Mouse (Mus musculus) MEL (cell line): Measurements from ENCODE around the gene Tomm34. TPM values are rescaled to one million over a fixed set of nuclear protein-coding genes. Genes with fewer than 3 reads are reported as not detected.
A peak's percentile ranks its signal among the peaks of the same experiment; 100 is the strongest.

ENCODE experiments used
- DNase-seq: peaks from one replicate; pipeline ENCODE4 v3.0.0; 2011; ENCODE audit warnings: low read depth, low spot score
- H3K27ac ChIP-seq: 2 replicates; pipeline ENCODE4 v1.5.1; 2012; ENCODE audit warnings: low read depth, mild to moderate bottlenecking, control low read depth, low read length, moderate library complexity; ENCODE audit not compliant: control insufficient read depth
- H3K27me3 ChIP-seq, 2 experiments: fragments of 150-350 bp in 1 of 2; sonication (generic) in 1 of 2; 2 replicates each; pipeline ENCODE4 v1.6.1; 2012; ENCODE audit warnings: low read length in 2 of 2, mild to moderate bottlenecking in 2 of 2, improper control_type of control experiment in 1 of 2, moderate library complexity in 1 of 2; ENCODE audit not compliant: insufficient read depth in 2 of 2, control insufficient read depth in 1 of 2
- H3K36me3 ChIP-seq, 2 experiments: 2 replicates each; pipeline ENCODE4 v1.6.1; 2012 to 2014; ENCODE audit warnings: low read length in 2 of 2, improper control_type of control experiment in 1 of 2, inconsistent platforms in 1 of 2, mild to moderate bottlenecking in 1 of 2; ENCODE audit not compliant: insufficient read depth in 2 of 2, control insufficient read depth in 1 of 2
- H3K4me1 ChIP-seq, 2 experiments: fragments of 150-350 bp in 1 of 2; sonication (generic) in 1 of 2; 2 replicates each; pipeline ENCODE4 v1.6.1; 2012; ENCODE audit warnings: low read length in 2 of 2, improper control_type of control experiment in 1 of 2, mild to moderate bottlenecking in 1 of 2; ENCODE audit not compliant: insufficient read depth in 2 of 2, control insufficient read depth in 1 of 2
- H3K4me3 ChIP-seq, 2 experiments: fragments of 150-350 bp in 1 of 2; sonication (generic) in 1 of 2; 2 replicates each; pipeline ENCODE4 v1.5.1; 2012; ENCODE audit warnings: low read depth in 2 of 2, low read length in 2 of 2, mild to moderate bottlenecking in 2 of 2, moderate library complexity in 2 of 2, control low read depth in 1 of 2, improper control_type of control experiment in 1 of 2; ENCODE audit not compliant: control insufficient read depth in 1 of 2, insufficient read depth in 1 of 2
- H3K79me2 ChIP-seq: 2 replicates; pipeline ENCODE4 v1.6.1; 2012; ENCODE audit warnings: mild to moderate bottlenecking, low read length, moderate library complexity; ENCODE audit not compliant: control insufficient read depth, poor library complexity, insufficient read depth
- H3K9ac ChIP-seq: 2 replicates; pipeline ENCODE4 v1.6.1; 2012; ENCODE audit warnings: low read depth, mild to moderate bottlenecking, control low read depth, low read length, moderate library complexity; ENCODE audit not compliant: control insufficient read depth, poor library complexity, severe bottlenecking
- H3K9me3 ChIP-seq: fragments of 150-350 bp; sonication (generic); replicated peaks from 2 replicates; pipeline ENCODE4 v1.6.1; 2012; ENCODE audit warnings: mild to moderate bottlenecking, low read length, improper control_type of control experiment, moderate library complexity; ENCODE audit not compliant: insufficient read depth
- CHD1 ChIP-seq: IDR thresholded peaks from 2 replicates; pipeline ENCODE4 v1.6.1; 2012; ENCODE audit warnings: low read depth, mild to moderate bottlenecking, inconsistent platforms, low read length, improper control_type of control experiment
- CTCF ChIP-seq, 3 experiments: IDR thresholded peaks in 2 of 3; conservative IDR thresholded peaks in 1 of 3; 2 replicates each; pipeline ENCODE4 v1.5.1; 2011 to 2012; ENCODE audit warnings: low read length in 3 of 3, low read depth in 2 of 3, mild to moderate bottlenecking in 2 of 3, improper control_type of control experiment in 1 of 3, inconsistent platforms in 1 of 3, mixed read lengths in 1 of 3, moderate library complexity in 1 of 3; ENCODE audit not compliant: control insufficient read depth in 1 of 3, insufficient read depth in 1 of 3, poor library complexity in 1 of 3, severe bottlenecking in 1 of 3
- E2F4 ChIP-seq: IDR thresholded peaks from 2 replicates; pipeline ENCODE4 v1.6.1; 2011; ENCODE audit warnings: low read depth, low read length, improper control_type of control experiment, borderline replicate concordance
- ELF1 ChIP-seq: IDR thresholded peaks from 2 replicates; pipeline ENCODE4 v1.6.1; 2014; ENCODE audit warnings: low read depth, mild to moderate bottlenecking, inconsistent platforms, low read length, improper control_type of control experiment, moderate library complexity
- EP300 ChIP-seq, 2 experiments: IDR thresholded peaks; 2 replicates each; pipeline ENCODE4 v1.6.1; 2011; ENCODE audit warnings: improper control_type of control experiment in 2 of 2, low read length in 2 of 2, low read depth in 1 of 2, mild to moderate bottlenecking in 1 of 2
- ETS1 ChIP-seq: IDR thresholded peaks from 2 replicates; pipeline ENCODE4 v1.6.1; 2012; ENCODE audit warnings: low read depth, mild to moderate bottlenecking, inconsistent platforms, low read length, improper control_type of control experiment, moderate library complexity
- GABPA ChIP-seq: IDR thresholded peaks from 2 replicates; pipeline ENCODE4 v1.6.1; 2012; ENCODE audit warnings: low read depth, mild to moderate bottlenecking, inconsistent platforms, low read length, improper control_type of control experiment, moderate library complexity
- GATA1 ChIP-seq: IDR thresholded peaks from 2 replicates; pipeline ENCODE4 v1.6.1; 2011; ENCODE audit warnings: low read depth, low read length, improper control_type of control experiment
- HCFC1 ChIP-seq: IDR thresholded peaks from 2 replicates; pipeline ENCODE4 v1.6.1; 2012; ENCODE audit warnings: low read depth, mild to moderate bottlenecking, inconsistent platforms, low read length, improper control_type of control experiment, moderate library complexity
- KAT2A ChIP-seq: conservative IDR thresholded peaks from 2 replicates; pipeline ENCODE4 v1.6.1; 2012; ENCODE audit warnings: low read depth, low read length, improper control_type of control experiment, inconsistent platforms
- MAFK ChIP-seq: IDR thresholded peaks from 2 replicates; pipeline ENCODE4 v1.6.1; 2011; ENCODE audit warnings: low read depth, mild to moderate bottlenecking, low read length, improper control_type of control experiment, borderline replicate concordance
- MAZ ChIP-seq: IDR thresholded peaks from 2 replicates; pipeline ENCODE4 v1.6.1; 2012; ENCODE audit warnings: low read depth, mild to moderate bottlenecking, inconsistent platforms, low read length, improper control_type of control experiment
- MXI1 ChIP-seq: IDR thresholded peaks from 2 replicates; pipeline ENCODE4 v1.6.1; 2011; ENCODE audit warnings: mild to moderate bottlenecking, low read depth, low read length, improper control_type of control experiment
- MYC ChIP-seq: IDR thresholded peaks from 2 replicates; pipeline ENCODE4 v1.6.1; 2011; ENCODE audit warnings: low read depth, mild to moderate bottlenecking, low read length, improper control_type of control experiment, moderate library complexity
- NELFE ChIP-seq: IDR thresholded peaks from 2 replicates; pipeline ENCODE4 v1.6.1; 2011; ENCODE audit warnings: low read depth, low read length, improper control_type of control experiment
- NRF1 ChIP-seq: IDR thresholded peaks from 2 replicates; pipeline ENCODE4 v1.6.1; 2014; ENCODE audit warnings: low read depth, mild to moderate bottlenecking, inconsistent platforms, low read length, improper control_type of control experiment, moderate library complexity; ENCODE audit not compliant: poor library complexity, insufficient read depth, severe bottlenecking
- POLR2A ChIP-seq, 2 experiments: IDR thresholded peaks; 2 replicates each; pipeline ENCODE4 v1.6.1; 2011 to 2012; ENCODE audit warnings: low read length in 2 of 2, mild to moderate bottlenecking in 2 of 2, control low read depth in 1 of 2, improper control_type of control experiment in 1 of 2, low read depth in 1 of 2, moderate library complexity in 1 of 2; ENCODE audit not compliant: control insufficient read depth in 1 of 2, insufficient read depth in 1 of 2, poor library complexity in 1 of 2
- POLR2AphosphoS2 ChIP-seq: IDR thresholded peaks from 2 replicates; pipeline ENCODE4 v1.6.1; 2011; ENCODE audit warnings: low read length, improper control_type of control experiment
- POLR2AphosphoS5 ChIP-seq: IDR thresholded peaks from 2 replicates; pipeline ENCODE4 v1.6.1; 2012; ENCODE audit warnings: low read depth, borderline replicate concordance, mild to moderate bottlenecking, inconsistent platforms, low read length, moderate library complexity, mixed read lengths
- RAD21 ChIP-seq: IDR thresholded peaks from 2 replicates; pipeline ENCODE4 v1.6.1; 2011; ENCODE audit warnings: mild to moderate bottlenecking, low read depth, low read length, improper control_type of control experiment
- RCOR1 ChIP-seq: IDR thresholded peaks from 2 replicates; pipeline ENCODE4 v1.6.1; 2012; ENCODE audit warnings: low read depth, mild to moderate bottlenecking, inconsistent platforms, low read length, improper control_type of control experiment
- SIN3A ChIP-seq: IDR thresholded peaks from 2 replicates; pipeline ENCODE4 v1.6.1; 2012; ENCODE audit warnings: low read length, improper control_type of control experiment, inconsistent platforms
- TAL1 ChIP-seq: IDR thresholded peaks from 2 replicates; pipeline ENCODE4 v1.6.1; 2012; ENCODE audit warnings: mild to moderate bottlenecking, inconsistent platforms, low read length, moderate library complexity, mixed read lengths
- TBP ChIP-seq: IDR thresholded peaks from 2 replicates; pipeline ENCODE4 v1.8.0; 2011; ENCODE audit warnings: low read depth, low read length, improper control_type of control experiment
- TCF12 ChIP-seq: IDR thresholded peaks from 2 replicates; pipeline ENCODE4 v1.6.1; 2014; ENCODE audit warnings: low read depth, mild to moderate bottlenecking, inconsistent platforms, low read length, improper control_type of control experiment, moderate library complexity
- UBTF ChIP-seq: IDR thresholded peaks from 2 replicates; pipeline ENCODE4 v1.6.1; 2012; ENCODE audit warnings: low read depth, mild to moderate bottlenecking, inconsistent platforms, low read length, improper control_type of control experiment, moderate library complexity, borderline replicate concordance; ENCODE audit not compliant: insufficient read depth
- USF1 ChIP-seq: IDR thresholded peaks from 2 replicates; pipeline ENCODE4 v1.6.1; 2014; ENCODE audit warnings: low read depth, mild to moderate bottlenecking, inconsistent platforms, low read length, improper control_type of control experiment, moderate library complexity
- ZKSCAN1 ChIP-seq: IDR thresholded peaks from 2 replicates; pipeline ENCODE4 v1.6.1; 2012; ENCODE audit warnings: low read depth, mild to moderate bottlenecking, inconsistent platforms, low read length, improper control_type of control experiment, moderate library complexity
- polyA plus RNA-seq, 2 experiments: library from polyadenylated mRNA; stranded (reverse) in 1 of 2; unstranded in 1 of 2; fragments of >175 nt in 1 of 2; fragments of >200 nt in 1 of 2; gene quantifications; 2 replicates each; pipeline versions ENCODE4 v1.2.1 to v1.2.4; 2012; ENCODE audit warnings: low replicate concordance in 2 of 2, low read depth in 1 of 2; ENCODE audit not compliant: insufficient read length in 2 of 2, insufficient read depth in 1 of 2, missing spikeins in 1 of 2
- total RNA-seq: library from RNA; depleted of rRNA; stranded (reverse); fragments of 300-350 nt; gene quantifications from 2 replicates; pipeline ENCODE4 v1.2.3, GENCODE M21; 2012

Gene Tomm34
- total and polyA plus RNA-seq, 3 experiments = 38.9 to 48.7 TPM; not detected in 1

DNA sequence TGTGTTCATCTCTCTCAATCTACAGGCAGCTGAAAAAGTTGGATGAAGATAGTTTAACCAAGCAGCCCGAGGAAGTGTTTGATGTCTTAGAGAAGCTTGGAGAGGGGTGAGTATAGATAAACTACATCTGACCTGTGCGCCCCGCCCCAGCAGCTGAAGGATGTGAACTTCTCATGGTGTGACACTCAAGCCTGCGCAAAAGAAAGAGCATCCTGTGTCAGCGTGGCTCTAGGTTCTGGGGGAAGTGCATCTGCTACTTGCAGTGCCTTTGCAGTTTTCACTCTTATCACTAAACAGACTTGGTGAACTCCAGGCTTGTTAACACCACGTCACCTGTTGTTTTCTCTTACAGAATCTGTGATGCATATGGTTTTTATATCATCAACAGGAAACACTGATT lies 8.5 kb upstream of the Tomm34 start:
- H3K9ac ChIP-seq = no peak overlapping the region
- H3K9me3 ChIP-seq = no peaks in the 10 kb centered on the region
- peaks cover 13 to 51% of the 10 kb centered on the region in 2 experiments for H3K36me3 ChIP-seq
- no peak overlapping the region for H3K27ac ChIP-seq
- no peak overlapping the region for H3K4me3 ChIP-seq
- peak; percentile 85 for DNase-seq
- H3K4me1 ChIP-seq = peaks cover 23 to 27% of the 10 kb centered on the region in 2 experiments
- peaks cover 33% of the 10 kb centered on the region for H3K79me2 ChIP-seq
- H3K27me3 ChIP-seq = no peaks in the 10 kb centered on the region
- TF ChIP-seq CHD1 (no peak), MYC (0 out of 2 replicates have a peak, but pooled peaks have one; percentile 69), MAFK (no peak), MAZ (peak; percentile 47; the same call in 1 of the 2 replicates), NRF1 (peak; percentile 56; the same call in 1 of the 2 replicates), ETS1 (peak; percentile 85), TCF12 (peak; percentile 51), TBP (peak; percentile 84), HCFC1 (peak; percentile 60), NELFE (no peak), TAL1 (peak; percentile 49), KAT2A (no peak), EP300 (IDR thresholded peaks at IDR 0.05; ENCODE audit: low read depth in 1 of 2, low read length in 2 of 2) (peak; percentile 56 to 58), ELF1 (0 out of 2 replicates have a peak, but pooled peaks have one; percentile 26), MXI1 (peak; percentile 62), E2F4 (no peak), SIN3A (peak; percentile 80), RCOR1 (peak; percentile 82), GATA1 (peak; percentile 51; the same call in 1 of the 2 replicates)

DNA sequence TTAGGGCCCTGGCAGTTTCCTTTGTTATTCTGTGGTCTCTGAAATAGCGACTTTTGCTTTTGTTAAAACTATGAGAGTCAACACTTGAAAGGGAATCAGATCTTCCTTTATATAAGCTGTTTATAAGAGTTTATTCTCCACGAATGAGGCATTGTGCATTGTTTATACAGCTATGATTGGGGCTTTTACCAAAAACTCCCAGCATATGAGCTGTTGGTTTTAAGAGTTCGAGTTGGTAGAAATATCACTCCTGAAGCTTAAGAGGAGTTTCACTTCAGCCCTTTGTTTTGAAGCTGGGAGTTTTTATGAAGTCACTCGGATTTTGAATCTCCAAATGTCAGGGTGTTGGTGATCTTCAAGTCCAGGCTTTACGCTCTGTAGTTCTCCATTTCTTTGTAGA lies 6.9 kb upstream of the Tomm34 start:
- no peak overlapping the region for H3K4me3 ChIP-seq
- peaks cover 14 to 18% of the 10 kb centered on the region in 2 experiments; a peak in 3 of 4 replicates for H3K4me1 ChIP-seq
- no peak overlapping the region for H3K9ac ChIP-seq
- no peaks in the 10 kb centered on the region for H3K27me3 ChIP-seq
- no peaks in the 10 kb centered on the region for H3K9me3 ChIP-seq
- peaks cover 36% of the 10 kb centered on the region for H3K79me2 ChIP-seq
- H3K27ac ChIP-seq = no peak overlapping the region
- peaks cover 11 to 45% of the 10 kb centered on the region in 2 experiments for H3K36me3 ChIP-seq
- TF ChIP-seq NELFE = no peak
- TF ChIP-seq KAT2A = no peak
- TF ChIP-seq USF1 = no peak
- no peak for TF ChIP-seq CTCF (IDR thresholded peaks at IDR 0.05 in 2 of 3, conservative IDR thresholded peaks at IDR 0.05 in 1 of 3; ENCODE audit: control insufficient read depth in 1 of 3, insufficient read depth in 1 of 3, low read depth in 2 of 3, low read length in 3 of 3, poor library complexity in 1 of 3, severe bottlenecking in 1 of 3)
- no peak for TF ChIP-seq TAL1
- TF ChIP-seq UBTF = no peak
- TF ChIP-seq MXI1 = no peak
- TF ChIP-seq MYC = no peak
- no peak for TF ChIP-seq POLR2AphosphoS5
- no peak for TF ChIP-seq CHD1
- no peak for TF ChIP-seq EP300 (IDR thresholded peaks at IDR 0.05; ENCODE audit: low read depth in 1 of 2, low read length in 2 of 2)
- no peak for TF ChIP-seq ELF1
- TF ChIP-seq RAD21 = no peak
- TF ChIP-seq TCF12 = no peak
- no peak for TF ChIP-seq POLR2A (IDR thresholded peaks at IDR 0.05; ENCODE audit: control insufficient read depth in 1 of 2, insufficient read depth in 1 of 2, low read depth in 1 of 2, low read length in 2 of 2, poor library complexity in 1 of 2)
- TF ChIP-seq POLR2AphosphoS2 = no peak
- no peak for TF ChIP-seq GABPA
- no peak for TF ChIP-seq NRF1
- no peak for TF ChIP-seq E2F4
- no peak for TF ChIP-seq ZKSCAN1
- no peak for DNase-seq
